Mouse (Mus musculus) ES-Bruce4 (cell line): ENCODE data around the gene BC067074. TPM values are rescaled to one million over a fixed set of nuclear protein-coding genes. Genes with fewer than 3 reads are reported as not detected.

Source experiments
- H3K27ac ChIP-seq: 2 replicates; pipeline ENCODE4 v1.5.1; 2012; ENCODE audit warnings: low read length, inconsistent platforms; ENCODE audit not compliant: insufficient read depth
- H3K27me3 ChIP-seq: 2 replicates; pipeline ENCODE4 v1.6.1; 2012; ENCODE audit warnings: mild to moderate bottlenecking, low read length, inconsistent platforms; ENCODE audit not compliant: control insufficient read depth, poor library complexity, insufficient read depth, severe bottlenecking
- H3K36me3 ChIP-seq: 2 replicates; pipeline ENCODE4 v1.6.1; 2012; ENCODE audit warnings: inconsistent platforms, mild to moderate bottlenecking, low read length, moderate library complexity; ENCODE audit not compliant: control insufficient read depth, poor library complexity, insufficient read depth, severe bottlenecking
- H3K4me1 ChIP-seq: one replicate; pipeline ENCODE4 v1.8.1; 2011; ENCODE audit warnings: low read length; ENCODE audit not compliant: control insufficient read depth, insufficient read depth
- H3K4me3 ChIP-seq: 2 replicates; pipeline ENCODE4 v1.5.1; 2011; ENCODE audit warnings: low read depth, mild to moderate bottlenecking, low read length
- H3K9ac ChIP-seq: 2 replicates; pipeline ENCODE4 v1.6.1; 2012; ENCODE audit warnings: low read depth, mild to moderate bottlenecking, inconsistent platforms; ENCODE audit not compliant: poor library complexity, severe bottlenecking
- H3K9me3 ChIP-seq: replicated peaks from 2 replicates; pipeline ENCODE4 v1.6.1; 2012; ENCODE audit warnings: mild to moderate bottlenecking, low read length, inconsistent platforms; ENCODE audit not compliant: control insufficient read depth, poor library complexity, insufficient read depth, severe bottlenecking
- CTCF ChIP-seq: IDR thresholded peaks from one replicate; pipeline ENCODE4 v1.8.1; 2011; ENCODE audit warnings: low read depth, low read length
- EP300 ChIP-seq: IDR thresholded peaks from 2 replicates; pipeline ENCODE4 v1.6.1; 2011; ENCODE audit warnings: low read depth, low read length; ENCODE audit not compliant: insufficient read depth
- POLR2A ChIP-seq: IDR thresholded peaks from one replicate; pipeline ENCODE4 v1.8.1; 2011; ENCODE audit warnings: low read length; ENCODE audit not compliant: insufficient read depth
- polyA plus RNA-seq: library from polyadenylated mRNA; stranded (reverse); fragments of >200 nt; gene quantifications from 2 replicates; pipeline ENCODE4 v1.2.4, GENCODE M21; 2011; ENCODE audit warnings: low read depth; ENCODE audit not compliant: missing spikeins, insufficient read depth, insufficient read length

The BC067074 gene
- polyA plus RNA-seq, 1 experiment = 12.5 TPM

- no peaks in the 10 kb centered on the region for H3K36me3 ChIP-seq
- no peaks in the 10 kb centered on the region for H3K27me3 ChIP-seq
- no peak overlapping the region for H3K9ac ChIP-seq
- H3K4me3 ChIP-seq = no peak overlapping the region
- no peaks in the 10 kb centered on the region for H3K9me3 ChIP-seq
- TF ChIP-seq CTCF (no peak), POLR2A (no peak), EP300 (no peak)
- no peak overlapping the region for H3K27ac ChIP-seq
- H3K4me1 ChIP-seq = peaks cover 2% of the 10 kb centered on the region
These were observed 100.4 kb downstream of the BC067074 start for GRCm38 (mm10) chr13:113393386-113393785.

- no peaks in the 10 kb centered on the region for H3K36me3 ChIP-seq
- no peak for TF ChIP-seq CTCF
- TF ChIP-seq POLR2A = no peak
- TF ChIP-seq EP300 = no peak
- no peaks in the 10 kb centered on the region for H3K9me3 ChIP-seq
- H3K27ac ChIP-seq = no peak overlapping the region
- no peak overlapping the region for H3K4me3 ChIP-seq
- H3K27me3 ChIP-seq = no peaks in the 10 kb centered on the region
- peaks cover 2% of the 10 kb centered on the region for H3K4me1 ChIP-seq
- H3K9ac ChIP-seq = no peak overlapping the region
These were observed 101.6 kb downstream of the BC067074 start for GRCm38 (mm10) chr13:113394591-113394990.

- no peaks in the 10 kb centered on the region for H3K36me3 ChIP-seq
- no peak overlapping the region for H3K9ac ChIP-seq
- no peak overlapping the region for H3K27ac ChIP-seq
- no peaks in the 10 kb centered on the region for H3K27me3 ChIP-seq
- TF ChIP-seq EP300 = no peak
- no peak for TF ChIP-seq CTCF
- no peak for TF ChIP-seq POLR2A
- no peak overlapping the region for H3K4me3 ChIP-seq
- no peaks in the 10 kb centered on the region for H3K9me3 ChIP-seq
- peaks cover 2% of the 10 kb centered on the region for H3K4me1 ChIP-seq
These were observed 104.1 kb downstream of the BC067074 start for GRCm38 (mm10) chr13:113397006-113397520.

GRCm38 (mm10) chr13:113401373-113402010 lies 108.5 kb downstream of the BC067074 start:
- H3K36me3 ChIP-seq = no peaks in the 10 kb centered on the region
- no peak overlapping the region for H3K9ac ChIP-seq
- H3K9me3 ChIP-seq = no peaks in the 10 kb centered on the region
- H3K27me3 ChIP-seq = no peaks in the 10 kb centered on the region
- no peaks in the 10 kb centered on the region for H3K4me1 ChIP-seq
- no peak overlapping the region for H3K4me3 ChIP-seq
- no peak for TF ChIP-seq CTCF
- TF ChIP-seq EP300 = no peak
- H3K27ac ChIP-seq = no peak overlapping the region

- no peak for TF ChIP-seq EP300
- Histone ChIP-seq H3K27me3 (no peaks in the 10 kb centered on the region), H3K27ac (no peak overlapping the region), H3K9me3 (no peaks in the 10 kb centered on the region), H3K4me3 (no peak overlapping the region), H3K4me1 (no peaks in the 10 kb centered on the region), H3K36me3 (no peaks in the 10 kb centered on the region), H3K9ac (no peak overlapping the region)
These were observed 110.7 kb downstream of the BC067074 start for GRCm38 (mm10) chr13:113403706-113404105.

GRCm38 (mm10) chr13:113404172-113404571 lies 111.2 kb downstream of the BC067074 start:
- TF ChIP-seq CTCF (no peak), POLR2A (no peak), EP300 (no peak)

More at GRCm38 (mm10) chr13:113404172-113404571, 111.2 kb downstream of the BC067074 start:
- H3K9ac ChIP-seq = no peak overlapping the region
- no peak overlapping the region for H3K4me3 ChIP-seq
- no peak overlapping the region for H3K27ac ChIP-seq
- H3K9me3 ChIP-seq = no peaks in the 10 kb centered on the region
- no peaks in the 10 kb centered on the region for H3K36me3 ChIP-seq
- H3K27me3 ChIP-seq = no peaks in the 10 kb centered on the region
- no peaks in the 10 kb centered on the region for H3K4me1 ChIP-seq
